Comparison of ENCODE assay signal across 11 mouse cellular contexts in the genomic region with DNA sequence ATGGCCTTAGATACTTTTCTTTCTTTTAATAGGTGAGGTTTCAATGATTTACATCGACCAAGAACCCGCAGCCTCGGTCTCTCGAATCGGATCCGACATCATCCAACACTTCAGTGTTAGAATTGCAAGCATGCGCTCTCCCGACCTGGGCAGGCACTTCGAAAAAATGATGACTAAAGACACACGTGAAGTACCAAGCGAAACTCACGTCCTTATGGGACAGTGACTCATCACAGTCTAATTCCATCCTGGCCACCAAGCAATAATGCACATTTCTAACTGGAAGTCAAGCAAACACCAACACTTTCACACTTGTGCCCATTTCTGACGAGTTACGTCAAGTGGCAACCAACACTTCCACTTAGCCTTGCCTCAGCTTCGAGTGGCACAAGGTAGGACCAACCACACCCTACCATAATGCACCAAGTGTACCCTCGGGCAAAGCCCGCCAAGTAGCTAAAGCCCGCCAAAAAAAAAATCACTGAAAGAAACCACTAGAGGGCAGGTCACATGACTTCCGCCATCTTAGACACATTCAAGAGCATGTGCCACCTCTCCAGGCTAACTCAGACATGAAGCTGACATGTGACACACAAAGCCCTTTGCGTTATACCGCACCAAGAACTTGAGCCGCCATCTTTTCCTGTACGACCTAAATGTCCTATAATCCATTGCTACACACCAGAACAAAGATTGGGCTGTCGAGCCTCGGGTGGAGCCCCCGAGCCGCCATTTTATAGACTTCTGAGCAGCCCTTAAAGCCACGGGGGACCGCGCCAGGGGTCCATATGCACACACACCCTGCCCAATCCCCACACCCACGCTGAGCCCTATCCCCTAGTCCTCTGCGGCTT. TPM values are rescaled to one million over a fixed set of nuclear protein-coding genes. Genes with fewer than 3 reads are reported as not detected.
DNase-seq lines count a peak whose midpoint lies in the region; ATAC-seq lines count a peak whose summit lies in the region.
"Had no signal": no experiment of that assay in that cellular context is flagged by ENCODE, and none has a peak within 500 bp of the region (broad histone marks: within the 10 kb centered on the region; RNA-seq: fewer than 3 reads in every experiment).

No protein-coding gene starts in this region.

- H3K4me3 ChIP-seq in heart, embryonic 12.5 days = peak overlapping the region; percentile 54
- peak overlapping the region; percentile 57 for H3K4me3 ChIP-seq in limb, embryonic 10.5 days
- peak overlapping the region; percentile 47 for H3K4me3 ChIP-seq in midbrain, embryonic 13.5 days (replicated peaks)
- H3K4me3 ChIP-seq: layer of hippocampus, adult 2 months had no signal

- H3K36me3 ChIP-seq in heart, embryonic 12.5 days = no peaks in the 10 kb centered on the region
- no peaks in the 10 kb centered on the region for H3K36me3 ChIP-seq in limb, embryonic 10.5 days
- no peaks in the 10 kb centered on the region for H3K36me3 ChIP-seq in midbrain, embryonic 13.5 days

- H3K4me2 ChIP-seq in heart, embryonic 12.5 days = peak overlapping the region; percentile 48
- H3K4me2 ChIP-seq in midbrain, embryonic 13.5 days (replicated peaks) = peak overlapping the region; percentile 44

- H3K9ac ChIP-seq in heart, embryonic 12.5 days = peak overlapping the region; percentile 67
- H3K9ac ChIP-seq in midbrain, embryonic 13.5 days (replicated peaks) = peak overlapping the region; percentile 56

- H3K27ac ChIP-seq in heart, embryonic 12.5 days (ENCODE audit: poor library complexity, severe bottlenecking) = peak overlapping the region; percentile 80
- H3K27ac ChIP-seq in limb, embryonic 10.5 days = peak overlapping the region; percentile 88
- H3K27ac ChIP-seq in midbrain, embryonic 13.5 days = peak overlapping the region; percentile 78
- H3K27ac ChIP-seq: layer of hippocampus, adult 2 months had no signal

- H3K27me3 ChIP-seq in heart, embryonic 12.5 days (replicated peaks) = no peaks in the 10 kb centered on the region
- H3K27me3 ChIP-seq in limb, embryonic 10.5 days (ENCODE audit: low read depth, poor library complexity, severe bottlenecking) = no peaks in the 10 kb centered on the region
- no peaks in the 10 kb centered on the region for H3K27me3 ChIP-seq in midbrain, embryonic 13.5 days

- ATAC-seq in heart, embryonic 12.5 days (ENCODE audit: insufficient number of reproducible peaks, low FRiP score) = peak; percentile 55
- peak; percentile 86 for ATAC-seq in midbrain, embryonic 13.5 days
- ATAC-seq in erythroid progenitor cell, adult 5-6 weeks (replicated peaks; ENCODE audit: low FRiP score, poor library complexity, severe bottlenecking) = no peak

- no peaks in the 10 kb centered on the region for H3K9me3 ChIP-seq in heart, embryonic 12.5 days (replicated peaks)
- H3K9me3 ChIP-seq in limb, embryonic 10.5 days (replicated peaks) = no peaks in the 10 kb centered on the region
- no peaks in the 10 kb centered on the region for H3K9me3 ChIP-seq in midbrain, embryonic 13.5 days

- no peaks in the 10 kb centered on the region for H3K4me1 ChIP-seq in heart, embryonic 12.5 days (replicated peaks)
- no peaks in the 10 kb centered on the region for H3K4me1 ChIP-seq in limb, embryonic 10.5 days
- H3K4me1 ChIP-seq in midbrain, embryonic 13.5 days (replicated peaks) = no peaks in the 10 kb centered on the region

- peak; percentile 44 for DNase-seq in adrenal gland, adult 8-10 months
- DNase-seq in adrenal gland, postnatal 4 days (ENCODE audit: low spot score in 2 of 2) = no peak
- DNase-seq in ovary, postnatal 36 days (ENCODE audit: low spot score) = peak; percentile 41
- DNase-seq in ovary, postnatal 14 days (ENCODE audit: low spot score) = no peak
- no peak for DNase-seq in limb, embryonic 10.5 days (ENCODE audit: low spot score)

- WGBS in heart, embryonic 12.5 days = 62% methylated on average over 32 of the region's 32 CpGs
- WGBS in limb, embryonic 10.5 days = 76% methylated on average over 32 of the region's 32 CpGs
- 65% methylated on average over 32 of the region's 32 CpGs for WGBS in midbrain, embryonic 13.5 days

RNA-seq across cellular contexts. Expression of a gene that starts 59.7 kb away (rescaled TPM):
- total RNA-seq in adrenal gland, adult 8-10 months (2022) = not detected
- not detected for total RNA-seq in adrenal gland, postnatal 4 days (2021)
- not detected in 2 replicates for polyA plus RNA-seq in heart, embryonic 12.5 days (2016; fragmentation: Nextera tagmentation; extraction: Ambion mirVana)
- not detected in 2 replicates for polyA plus RNA-seq in limb, embryonic 10.5 days (2016; fragmentation: Nextera tagmentation; extraction: Ambion mirVana)
- polyA plus RNA-seq in midbrain, embryonic 13.5 days (2015; fragmentation: Nextera tagmentation; extraction: Ambion mirVana) = not detected in 2 replicates
- total RNA-seq in erythroid progenitor cell, adult 5-6 weeks (2015; ENCODE audit: low replicate concordance) = not detected in 2 replicates
- not detected in 2 replicates for total RNA-seq in erythroid progenitor cell, adult 5-6 weeks (2017; ENCODE audit: low replicate concordance)
- total RNA-seq: adrenal gland, postnatal 36 days; layer of hippocampus, adult 2 months had no signal
- polyA plus RNA-seq: frontal cortex, adult 2 months had no signal

Comparison
In these comparisons a context has a peak if more than half of its experiments do, and no peak if none do; other contexts are left out.
1. DNase-seq: peak in adrenal gland, adult 8-10 months (single experiment) and ovary, postnatal 36 days (single experiment); none in adrenal gland, postnatal 4 days (0 of 2), ovary, postnatal 14 days (single experiment) and limb, embryonic 10.5 days (single experiment).
2. Peak in every context shown above with its lines, with median percentiles within 50 percentile points of each other: H3K27ac ChIP-seq and H3K4me3 ChIP-seq.